Mouse (Mus musculus): ENCODE measurements around the gene Lgr4.

DNA sequence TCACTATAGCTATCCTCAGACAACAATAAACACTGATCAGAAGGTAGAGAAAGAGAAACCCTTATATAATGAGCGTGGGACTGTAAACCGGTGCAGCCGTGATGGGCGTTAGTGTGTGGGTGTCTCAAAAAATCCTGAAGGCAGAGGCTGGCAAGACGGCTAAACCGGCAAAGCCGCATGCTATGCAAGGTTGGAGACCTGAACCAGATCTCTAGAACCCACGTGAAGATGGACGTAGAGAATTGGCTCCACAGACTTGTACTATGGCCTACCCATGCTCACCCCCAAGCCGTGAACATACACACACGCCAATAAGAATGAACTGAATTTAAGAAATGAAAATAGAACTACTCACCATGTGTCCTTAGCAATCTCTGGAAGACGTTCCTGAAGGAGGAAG is 4.7 kb upstream of the Lgr4 start:
- TF ChIP-seq CTCF (IDR thresholded peaks at IDR 0.05; ENCODE audit: borderline replicate concordance, insufficient read depth, low read depth, low read length) (no peak), POLR2A (IDR thresholded peaks at IDR 0.05; ENCODE audit: borderline replicate concordance, insufficient read depth, low read length) (no peak)

Measured in cerebellum, adult 2 months (tissue).